Mouse (Mus musculus) stomach, embryonic 15.5 days (tissue): Measurements from ENCODE around the gene Cdc27. TPM values are rescaled to one million over a fixed set of nuclear protein-coding genes. Genes with fewer than 3 reads are reported as not detected.

Source experiments
- ATAC-seq: fragments of 200-750 bp; cut with Nextera tagmentation; 2 replicates; pipeline ENCODE4 v1.8.0; 2017; ENCODE audit warnings: low read depth, moderate number of reproducible peaks, moderate TSS enrichment; ENCODE audit not compliant: insufficient read depth, low FRiP score
- H3K27ac ChIP-seq: fragments of 300-500 bp; sonication (generic); 2 replicates; pipeline ENCODE4 v1.5.1; 2015; ENCODE audit warnings: mild to moderate bottlenecking, inconsistent platforms
- H3K27me3 ChIP-seq: fragments of 300-500 bp; sonication (generic); replicated peaks from 2 replicates; pipeline ENCODE4 v1.6.1; 2015; ENCODE audit warnings: inconsistent platforms
- H3K36me3 ChIP-seq: fragments of 300-500 bp; sonication (generic); 2 replicates; pipeline ENCODE4 v1.6.1; 2015; ENCODE audit warnings: inconsistent platforms
- H3K4me1 ChIP-seq: fragments of 300-500 bp; sonication (generic); 2 replicates; pipeline ENCODE4 v1.6.1; 2015; ENCODE audit warnings: inconsistent platforms
- H3K4me2 ChIP-seq: fragments of 300-500 bp; sonication (generic); 2 replicates; pipeline ENCODE4 v1.6.1; 2015; ENCODE audit warnings: mild to moderate bottlenecking, inconsistent platforms
- H3K4me3 ChIP-seq: fragments of 300-500 bp; sonication (generic); replicated peaks from 2 replicates; pipeline ENCODE4 v1.5.1; 2015; ENCODE audit warnings: inconsistent platforms
- H3K9ac ChIP-seq: fragments of 300-500 bp; sonication (generic); 2 replicates; pipeline ENCODE4 v1.6.1; 2015; ENCODE audit warnings: inconsistent platforms
- H3K9me3 ChIP-seq: fragments of 300-500 bp; sonication (generic); 2 replicates; pipeline ENCODE4 v1.6.1; 2016; ENCODE audit warnings: inconsistent platforms
- WGBS: fragments of 180-500 bp; shearing (Covaris S2); methylation state at CpG from one replicate; pipeline ENCODE4 v1.1.7; 2015; 5-methylcytosine and 5-hydroxymethylcytosine counted together
- polyA plus RNA-seq: library from polyadenylated mRNA; unstranded; fragments of >200 nt; fragmentation: Nextera tagmentation; extraction: Ambion mirVana; gene quantifications from 2 replicates; pipeline ENCODE4 v1.2.1, GENCODE M21; 2015

The Cdc27 gene
- 32.5 and 37.4 TPM in 2 replicates for polyA plus RNA-seq

DNA sequence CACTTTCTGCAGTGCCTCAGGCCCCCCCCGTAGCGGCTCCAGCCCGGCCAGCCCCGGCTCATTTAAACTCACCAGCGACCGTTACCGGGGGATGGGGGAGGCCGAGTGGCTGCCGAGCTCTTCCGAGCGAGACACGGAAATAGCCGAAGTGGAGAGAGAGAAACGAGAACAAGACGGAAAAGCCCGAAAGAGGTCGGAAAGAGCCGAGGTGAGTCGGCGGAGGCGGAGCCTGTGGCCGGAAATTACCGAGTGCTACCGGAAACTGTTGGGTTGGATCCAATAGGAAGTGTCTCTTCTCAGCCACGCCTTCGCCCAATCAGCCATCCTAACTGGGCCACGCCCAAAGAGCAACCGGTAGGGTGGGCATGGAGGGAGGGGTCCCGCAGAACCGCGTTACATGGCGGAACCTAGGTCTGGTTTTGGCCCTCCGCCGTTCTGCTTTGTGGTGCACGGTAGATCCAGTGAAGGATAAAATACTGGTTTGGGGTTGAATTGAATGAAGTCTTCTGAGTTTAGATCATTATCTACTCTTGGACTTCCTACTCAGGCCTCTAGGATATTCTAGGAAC lies at the start of gene Cdc27, which contains the start of gene Myl4:
Gene Cdc27 (minus strand): TSS at position 215 of the 569 bp plus-strand sequence.
Gene Myl4 (plus strand): TSS at position 258 of the 569 bp plus-strand sequence.
- H3K4me2 ChIP-seq = peak within 1 kb of the TSS; percentile 65
- no peaks in the 10 kb centered on the region for H3K36me3 ChIP-seq
- H3K27ac ChIP-seq = peak within 1 kb of the TSS; percentile 89
- H3K4me1 ChIP-seq = peaks cover 2% of the 10 kb centered on the region; the same call in 1 of the 2 replicates
- no peaks in the 10 kb centered on the region for H3K27me3 ChIP-seq
- peak within 1 kb of the TSS; percentile 79 for H3K4me3 ChIP-seq
- ATAC-seq = peak; percentile 95
- under 1% methylated on average over 35 of the region's 35 CpGs for WGBS
- H3K9ac ChIP-seq = peak within 1 kb of the TSS; percentile 89
- no peaks in the 10 kb centered on the region for H3K9me3 ChIP-seq

DNA sequence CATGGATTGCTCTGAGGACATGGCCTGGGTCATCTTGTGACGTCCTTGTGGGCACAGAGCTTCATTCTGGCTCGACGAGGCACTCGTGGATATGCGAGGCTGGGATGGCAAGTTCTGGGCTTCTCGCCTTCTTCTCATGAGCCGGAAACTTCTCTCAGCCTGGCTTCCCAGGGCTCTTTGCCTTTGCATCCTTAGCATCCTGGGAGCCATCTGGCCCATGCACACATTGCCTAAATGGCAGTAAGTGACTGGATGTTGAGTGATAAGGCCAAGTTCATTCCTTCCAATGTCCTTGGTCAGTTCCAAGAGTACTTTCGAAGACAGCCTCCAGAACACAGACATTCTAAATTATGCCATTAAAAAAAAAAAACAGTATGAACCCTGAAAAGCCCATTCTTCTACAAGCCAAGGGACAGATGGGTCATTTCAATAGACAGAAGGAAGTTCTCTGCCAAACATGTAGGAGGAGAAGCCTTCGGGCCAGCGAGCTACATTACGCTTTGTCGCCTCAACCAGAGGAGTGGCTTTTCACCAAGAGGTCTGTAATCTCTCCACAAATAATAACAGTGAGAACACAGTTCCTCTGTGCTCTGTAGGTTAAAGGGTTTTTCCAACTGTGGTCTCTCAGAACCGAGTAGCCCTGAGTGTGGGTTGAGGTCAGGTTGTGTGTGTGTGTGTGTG lies 49.0 kb upstream of the Cdc27 start:
- H3K9me3 ChIP-seq = no peaks in the 10 kb centered on the region
- no peaks in the 10 kb centered on the region for H3K4me1 ChIP-seq
- no peak overlapping the region for H3K4me2 ChIP-seq
- WGBS = 60% methylated on average over 13 of the region's 13 CpGs
- no peak overlapping the region for H3K4me3 ChIP-seq
- no peak overlapping the region for H3K9ac ChIP-seq
- no peaks in the 10 kb centered on the region for H3K36me3 ChIP-seq
- H3K27me3 ChIP-seq = no peaks in the 10 kb centered on the region
- ATAC-seq = peak; percentile 18; the same call in 1 of the 2 replicates
- peak overlapping the region; percentile 66 for H3K27ac ChIP-seq

DNA sequence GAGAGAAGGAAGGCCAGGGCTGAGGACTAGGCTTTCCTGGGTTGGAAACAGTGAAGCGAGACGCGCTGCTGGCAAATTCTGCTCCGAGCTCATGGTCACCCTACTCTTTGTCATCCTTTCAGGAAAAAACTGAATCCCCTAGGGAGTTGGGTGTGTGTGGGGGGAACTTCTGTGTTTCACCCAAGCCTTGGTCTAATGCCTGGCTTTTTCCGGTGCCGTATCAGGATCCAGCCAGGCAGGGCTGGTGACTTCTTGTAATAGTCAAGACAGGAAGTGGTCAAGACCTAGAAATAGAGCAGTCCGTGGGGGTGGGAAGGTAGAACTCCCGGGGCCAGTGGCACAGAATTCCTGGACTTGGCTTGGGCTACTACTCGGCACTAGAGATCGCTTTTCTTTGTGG lies 45.9 kb upstream of the Cdc27 start:
- 76% methylated on average over 10 of the region's 10 CpGs for whole genome bisulfite sequencing

DNA sequence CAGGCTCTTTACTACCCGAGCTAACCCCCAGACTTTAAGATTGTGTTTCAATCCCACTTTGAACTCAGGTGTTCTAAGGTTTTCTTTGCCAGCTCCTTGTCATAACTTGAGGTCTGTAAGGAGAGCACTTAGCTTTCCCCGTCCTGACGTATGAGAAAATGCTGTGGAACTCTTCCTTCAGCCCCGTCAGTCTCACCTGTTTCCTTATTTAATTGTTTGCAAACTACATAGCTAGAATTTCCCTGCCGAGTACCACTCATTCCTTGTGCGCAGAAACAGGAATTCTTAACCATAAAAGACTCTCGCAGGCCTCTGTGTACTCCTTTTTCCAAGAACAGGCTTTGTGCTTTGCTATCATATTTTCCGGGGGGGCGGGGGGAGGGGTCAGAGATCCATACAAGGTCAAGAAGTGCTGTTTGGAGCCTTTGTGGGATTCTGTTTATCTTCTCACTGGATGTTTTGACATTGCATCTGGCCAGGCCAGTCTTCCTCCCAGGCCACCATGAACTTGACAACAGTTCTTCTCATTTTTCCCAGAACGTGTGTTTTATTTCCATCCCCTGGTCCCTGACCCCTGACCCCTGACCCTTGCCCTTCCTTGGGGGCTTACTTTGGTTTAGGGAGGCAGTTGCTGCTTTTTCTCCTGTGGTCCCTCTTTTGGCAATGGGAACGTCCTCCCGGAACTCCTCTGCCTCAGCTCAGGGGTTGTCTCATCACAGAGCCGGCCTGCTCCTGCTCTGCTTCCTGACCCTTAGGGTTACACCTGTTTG lies 41.8 kb upstream of the Cdc27 start:
- H3K9me3 ChIP-seq = no peaks in the 10 kb centered on the region
- no peaks in the 10 kb centered on the region for H3K36me3 ChIP-seq
- no peaks in the 10 kb centered on the region for H3K27me3 ChIP-seq
- whole genome bisulfite sequencing = 48% methylated on average over 13 of the region's 13 CpGs
- H3K27ac ChIP-seq = no peak overlapping the region
- H3K4me1 ChIP-seq = 0 out of 2 replicates have a peak, but pooled peaks cover 4% of the 10 kb centered on the region
- no peak overlapping the region for H3K4me3 ChIP-seq
- no peak overlapping the region for H3K9ac ChIP-seq
- H3K4me2 ChIP-seq = no peak overlapping the region
- ATAC-seq = no peak

More for the DNA sequence above, 45.9 kb upstream of the Cdc27 start:
- Histone ChIP-seq H3K4me2 (no peak overlapping the region), H3K9me3 (no peaks in the 10 kb centered on the region), H3K4me1 (no peaks in the 10 kb centered on the region), H3K36me3 (no peaks in the 10 kb centered on the region), H3K4me3 (no peak overlapping the region), H3K27ac (no peak overlapping the region), H3K9ac (no peak overlapping the region), H3K27me3 (no peaks in the 10 kb centered on the region)
- ATAC-seq = no peak

DNA sequence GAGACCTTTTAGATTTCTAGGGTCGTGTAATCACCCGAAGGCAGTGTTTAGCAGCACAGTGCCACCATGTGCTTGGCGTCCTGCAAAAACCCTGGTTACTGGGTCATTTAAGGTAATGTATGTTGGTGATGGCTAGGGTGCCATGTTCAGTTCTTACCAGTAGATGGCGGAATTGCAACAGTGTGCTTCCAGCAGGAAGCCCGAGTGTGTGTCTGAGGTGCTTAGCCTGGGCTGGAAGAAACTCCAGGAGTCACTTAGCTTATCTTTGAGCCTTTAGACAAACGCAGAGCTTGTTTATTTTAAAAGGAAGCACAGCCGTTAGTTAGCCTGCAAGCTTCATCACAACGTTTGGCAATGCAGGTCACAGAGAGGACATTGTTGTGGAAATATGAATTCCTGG lies 39.7 kb upstream of the Cdc27 start:
- no peaks in the 10 kb centered on the region for H3K36me3 ChIP-seq
- H3K4me2 ChIP-seq = no peak overlapping the region
- under 1% methylated on average over 8 of the region's 8 CpGs for WGBS
- 0 out of 2 replicates have a peak, but pooled peaks cover 4% of the 10 kb centered on the region for H3K4me1 ChIP-seq
- H3K27ac ChIP-seq = no peak overlapping the region
- ATAC-seq = peak; percentile 76
- H3K27me3 ChIP-seq = no peaks in the 10 kb centered on the region
- no peak overlapping the region for H3K9ac ChIP-seq
- H3K9me3 ChIP-seq = no peaks in the 10 kb centered on the region
- H3K4me3 ChIP-seq = no peak overlapping the region

DNA sequence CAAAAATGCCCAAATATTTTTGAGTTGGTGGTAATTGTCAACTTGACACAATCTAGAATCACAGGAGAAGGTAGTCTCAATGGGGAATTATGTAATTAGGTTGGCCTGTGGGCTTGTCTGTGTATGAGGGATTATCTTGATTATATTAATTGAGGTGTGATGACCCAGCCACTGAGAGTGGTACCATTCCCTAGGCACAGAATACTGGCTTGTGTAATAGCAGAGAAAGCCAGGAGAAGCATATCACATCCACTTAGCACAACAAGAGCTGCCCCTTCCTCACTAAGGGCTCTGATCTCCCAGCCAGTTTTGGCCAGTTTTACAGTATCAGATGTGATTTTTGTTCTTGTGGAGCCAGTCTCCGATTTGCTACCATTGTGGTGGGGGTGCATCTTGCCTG lies 39.1 kb upstream of the Cdc27 start:
- H3K4me1 ChIP-seq = 0 out of 2 replicates have a peak, but pooled peaks cover 4% of the 10 kb centered on the region
- no peaks in the 10 kb centered on the region for H3K36me3 ChIP-seq
- no peaks in the 10 kb centered on the region for H3K27me3 ChIP-seq
- no peak overlapping the region for H3K4me3 ChIP-seq
- 74% methylated on average over 1 of the region's 1 CpGs for WGBS
- no peak overlapping the region for H3K9ac ChIP-seq
- no peak for ATAC-seq
- no peaks in the 10 kb centered on the region for H3K9me3 ChIP-seq
- H3K4me2 ChIP-seq = no peak overlapping the region
- no peak overlapping the region for H3K27ac ChIP-seq

DNA sequence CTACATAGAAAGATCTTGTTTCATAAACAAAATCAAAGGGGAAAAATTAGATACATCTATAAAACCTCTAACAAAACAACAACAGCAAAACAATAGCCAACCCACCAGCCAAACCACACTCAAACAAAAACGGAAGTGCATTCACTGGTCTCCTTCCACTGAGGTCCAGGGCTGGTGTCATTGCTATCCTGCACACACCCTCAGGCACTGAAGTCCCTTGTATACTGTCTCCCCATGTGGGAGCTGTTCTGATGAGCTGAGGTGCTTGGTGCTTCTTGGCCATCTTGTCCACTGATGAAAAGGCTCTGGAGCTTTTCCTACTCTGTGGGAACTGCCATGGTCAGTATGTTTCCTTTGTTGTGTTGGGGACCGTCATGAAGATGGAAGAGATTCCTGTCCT lies 38.1 kb upstream of the Cdc27 start:
- Histone ChIP-seq H3K4me1 (0 out of 2 replicates have a peak, but pooled peaks cover 4% of the 10 kb centered on the region), H3K4me3 (no peak overlapping the region), H3K9me3 (no peaks in the 10 kb centered on the region), H3K27me3 (no peaks in the 10 kb centered on the region), H3K9ac (no peak overlapping the region), H3K36me3 (no peaks in the 10 kb centered on the region), H3K4me2 (no peak overlapping the region), H3K27ac (no peak overlapping the region)
- 94% methylated on average over 2 of the region's 2 CpGs for WGBS
- ATAC-seq = no peak

DNA sequence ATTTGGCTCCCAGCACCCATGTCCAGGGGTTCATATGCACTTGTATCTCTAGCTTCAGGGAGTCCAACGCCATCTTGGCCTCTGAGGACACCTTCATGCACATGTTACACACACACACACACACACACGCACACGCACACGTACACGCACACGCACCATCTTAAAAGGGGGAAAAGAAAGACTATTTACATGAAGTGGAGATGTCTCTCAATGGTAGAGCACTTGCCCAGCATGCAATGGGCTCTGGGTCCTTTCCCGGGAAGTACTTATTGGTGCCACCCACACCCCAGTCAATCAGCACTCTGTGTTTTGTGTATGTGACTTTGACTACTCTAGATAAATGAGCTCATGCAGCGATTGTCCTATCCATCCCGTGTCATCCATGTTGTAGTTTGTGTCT lies 37.5 kb upstream of the Cdc27 start:
- 94% methylated on average over 9 of the region's 9 CpGs for WGBS

DNA sequence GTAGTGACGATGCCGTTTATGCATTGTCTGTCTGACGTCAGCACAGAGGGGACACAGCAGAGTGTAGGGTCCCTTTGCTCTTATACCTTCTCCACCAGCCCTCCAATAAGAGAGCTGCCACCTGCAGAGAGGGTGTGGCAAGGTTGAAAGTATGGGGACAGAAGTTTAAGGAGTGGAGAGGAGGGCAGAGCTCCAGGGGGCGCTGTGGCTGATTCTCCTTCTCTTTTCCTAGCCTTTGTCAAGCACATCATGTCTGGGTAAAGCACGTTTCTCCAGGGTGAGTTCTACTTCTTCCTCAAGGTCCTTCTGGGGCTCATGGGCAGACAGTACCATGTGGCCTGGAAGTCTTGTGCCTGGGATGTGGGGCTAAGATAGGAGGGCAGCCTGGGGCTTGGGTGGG lies 35.1 kb upstream of the Cdc27 start:
- Histone ChIP-seq H3K27ac (no peak overlapping the region), H3K4me1 (peaks cover 2% of the 10 kb centered on the region; the same call in 1 of the 2 replicates), H3K27me3 (no peaks in the 10 kb centered on the region), H3K9me3 (no peaks in the 10 kb centered on the region), H3K9ac (no peak overlapping the region), H3K36me3 (no peaks in the 10 kb centered on the region), H3K4me3 (no peak overlapping the region), H3K4me2 (no peak overlapping the region)
- WGBS = 72% methylated on average over 5 of the region's 5 CpGs
- ATAC-seq = no peak

More for the DNA sequence above, 37.5 kb upstream of the Cdc27 start:
- no peak overlapping the region for H3K27ac ChIP-seq
- H3K9ac ChIP-seq = no peak overlapping the region
- H3K4me1 ChIP-seq = 0 out of 2 replicates have a peak, but pooled peaks cover 4% of the 10 kb centered on the region
- H3K4me3 ChIP-seq = no peak overlapping the region
- no peaks in the 10 kb centered on the region for H3K27me3 ChIP-seq
- H3K36me3 ChIP-seq = no peaks in the 10 kb centered on the region
- no peak overlapping the region for H3K4me2 ChIP-seq
- H3K9me3 ChIP-seq = no peaks in the 10 kb centered on the region
- no peak for ATAC-seq

DNA sequence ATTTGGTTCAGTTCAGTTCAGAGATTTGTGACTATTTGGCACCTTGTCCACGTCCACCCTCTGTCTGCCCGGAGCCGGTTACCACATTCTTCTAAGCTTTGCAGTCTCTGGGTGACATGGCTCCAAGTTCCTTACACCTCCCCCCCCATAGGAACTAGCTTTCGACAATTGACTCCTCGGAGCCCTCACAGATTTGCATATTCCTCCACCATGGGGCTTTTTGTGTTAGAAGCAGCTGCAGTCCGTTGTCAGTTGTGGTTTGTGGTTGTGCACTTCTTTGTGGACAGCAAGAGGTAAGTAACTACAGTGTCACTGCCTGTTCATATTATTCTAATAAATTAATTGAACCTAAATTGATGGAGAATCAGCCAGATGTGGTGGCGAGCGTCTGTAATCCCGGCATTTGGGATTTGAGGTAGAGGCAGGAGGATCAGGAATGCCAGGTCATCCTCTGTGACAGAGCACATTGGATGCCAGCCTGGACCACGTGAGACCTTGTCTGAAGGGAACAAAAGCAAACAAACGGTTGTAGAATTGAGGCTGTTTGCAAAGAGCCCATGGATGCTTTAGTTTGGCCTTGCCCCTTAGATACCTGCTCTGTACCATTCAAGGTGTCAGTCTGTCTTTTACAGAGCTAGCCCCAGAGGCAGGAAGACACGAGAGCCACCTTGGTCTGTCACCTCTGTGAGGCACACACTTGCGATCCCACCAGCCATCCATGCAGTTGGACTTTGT lies 32.4 kb upstream of the Cdc27 start:
- ATAC-seq = no peak
- H3K4me2 ChIP-seq = no peak overlapping the region
- H3K4me1 ChIP-seq = peaks cover 3% of the 10 kb centered on the region; the same call in 1 of the 2 replicates
- H3K4me3 ChIP-seq = no peak overlapping the region
- no peaks in the 10 kb centered on the region for H3K9me3 ChIP-seq
- H3K27me3 ChIP-seq = no peaks in the 10 kb centered on the region
- H3K9ac ChIP-seq = no peak overlapping the region
- H3K36me3 ChIP-seq = no peaks in the 10 kb centered on the region
- H3K27ac ChIP-seq = no peak overlapping the region
- WGBS = 61% methylated on average over 13 of the region's 13 CpGs

DNA sequence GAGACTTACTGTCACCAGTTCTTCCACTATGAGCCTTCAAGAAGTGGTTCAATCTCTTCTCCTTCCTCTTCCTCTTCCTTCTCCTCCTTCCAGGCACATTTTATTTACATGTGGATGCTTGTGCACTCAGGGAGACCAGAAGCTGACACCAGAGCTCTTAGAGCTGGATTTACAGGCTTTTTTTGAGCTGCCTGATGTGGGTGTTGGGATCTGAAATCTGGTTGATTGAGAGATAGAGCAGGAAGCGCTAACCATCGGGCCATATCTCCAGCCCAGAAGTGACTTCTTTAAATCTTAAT lies 31.8 kb upstream of the Cdc27 start:
- 82% methylated on average over 2 of the region's 2 CpGs for WGBS
- Histone ChIP-seq H3K36me3 (no peaks in the 10 kb centered on the region), H3K4me2 (no peak overlapping the region), H3K27ac (no peak overlapping the region), H3K27me3 (no peaks in the 10 kb centered on the region), H3K4me3 (no peak overlapping the region), H3K9ac (no peak overlapping the region), H3K4me1 (peaks cover 3% of the 10 kb centered on the region; the same call in 1 of the 2 replicates), H3K9me3 (no peaks in the 10 kb centered on the region)
- ATAC-seq = no peak
